Mouse (Mus musculus): ENCODE results near the gene Pxdc1.

Gene Pxdc1

DNA sequence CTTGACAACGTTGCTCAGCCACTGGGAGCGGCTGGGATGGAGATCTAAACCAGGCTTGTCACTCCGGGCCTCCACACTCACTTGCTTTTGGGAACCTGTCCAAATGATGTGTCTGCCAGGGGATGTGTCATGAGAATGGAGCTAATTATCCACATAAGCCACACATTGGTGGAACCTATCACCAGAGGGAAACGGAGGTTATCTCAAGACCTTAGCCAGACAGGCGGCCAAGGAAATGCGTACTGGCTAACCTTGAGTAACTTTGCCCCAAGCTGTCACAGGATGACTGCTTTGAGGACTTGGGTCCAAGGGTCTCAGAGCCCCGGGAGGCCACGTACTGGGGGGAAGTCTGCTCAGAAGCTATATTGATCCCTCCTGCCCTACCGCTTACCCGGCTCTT lies 2.3 kb downstream of the Pxdc1 start:
- peak; percentile 20 for DNase-seq

DNA sequence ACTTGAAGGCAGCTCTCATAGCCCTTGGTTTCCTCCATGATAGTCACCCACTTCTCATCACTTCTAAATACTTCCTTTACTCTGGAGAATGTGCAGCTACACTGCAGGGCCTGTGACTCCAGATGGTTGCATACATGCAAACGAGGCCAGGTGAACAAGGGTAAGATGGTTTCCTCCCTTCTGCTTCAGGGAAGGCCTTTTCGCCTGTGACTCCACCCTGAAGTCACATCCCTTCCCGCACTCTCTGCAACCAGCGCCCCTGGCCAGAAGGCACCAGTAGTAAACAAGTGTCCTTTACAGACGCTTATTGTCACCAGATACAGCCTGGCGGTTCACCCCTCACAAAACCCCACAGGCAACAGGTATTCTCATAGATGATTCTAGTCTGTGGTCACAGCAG lies 2.9 kb downstream of the Pxdc1 start:
- no peak for DNase-seq

DNA sequence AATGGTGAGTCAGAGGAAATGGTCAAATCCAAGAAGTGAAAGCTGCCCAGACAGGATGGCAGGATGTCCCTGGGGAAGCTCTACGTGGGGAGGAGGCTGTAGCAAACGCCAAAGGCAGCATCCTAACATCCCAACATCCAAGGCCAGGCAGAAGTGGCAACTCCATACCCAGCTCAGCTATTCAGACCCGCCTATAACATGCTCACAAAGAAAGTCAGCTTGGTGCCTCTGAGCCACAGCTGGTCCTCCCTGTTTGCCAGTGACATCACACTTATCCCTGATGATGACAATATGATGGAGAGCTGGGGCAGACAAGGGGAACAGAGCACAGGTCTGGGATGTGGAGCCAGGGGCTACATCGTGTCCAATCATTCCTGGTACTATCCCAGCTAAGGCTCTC lies 5.5 kb downstream of the Pxdc1 start:
- peak; percentile 11 for DNase-seq

DNA sequence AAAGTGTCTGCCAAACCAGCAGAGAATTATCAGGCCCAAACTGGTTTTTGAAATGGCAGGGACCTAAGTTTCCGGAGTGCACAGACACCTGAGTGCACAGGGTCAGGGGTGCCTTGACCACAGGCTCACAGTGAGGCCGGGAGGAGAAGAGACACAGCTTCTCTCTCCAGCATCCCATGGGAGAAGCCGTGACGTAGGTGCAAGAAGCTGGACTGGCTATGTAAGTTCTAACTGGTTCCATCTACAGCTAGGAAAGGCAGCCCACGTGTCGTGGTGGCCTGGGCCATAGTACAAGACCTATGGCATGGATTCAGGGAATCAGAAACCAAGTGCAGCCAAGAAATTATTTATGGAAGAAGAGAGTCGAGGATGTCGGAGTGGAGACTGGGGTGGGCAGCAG lies 6.1 kb downstream of the Pxdc1 start:
- DNase-seq: no peak

- no peak for DNase-seq
Measured at GRCm38 (mm10) chr13:34646240-34646750, 7.0 kb downstream of the Pxdc1 start.

DNA sequence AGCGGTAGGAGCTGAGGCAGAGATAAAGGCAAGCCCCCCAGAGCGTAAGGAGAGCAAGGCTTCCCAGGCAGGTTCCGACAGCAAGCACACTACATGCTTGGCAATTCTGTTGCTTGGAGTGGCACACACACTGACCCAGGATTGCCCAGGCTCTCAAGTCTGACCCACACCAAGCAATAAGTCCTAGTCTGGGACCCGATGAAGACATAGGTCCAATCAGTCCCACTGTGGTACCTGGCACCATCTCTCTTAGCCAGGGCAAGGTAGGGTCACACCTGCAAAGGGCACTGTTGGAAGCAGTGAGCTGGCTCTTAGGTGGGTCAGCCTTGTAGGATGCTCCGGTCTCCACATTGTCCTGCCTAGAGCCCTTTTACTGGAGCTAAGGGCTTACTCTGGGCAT lies 7.8 kb downstream of the Pxdc1 start:
- DNase-seq: no peak

DNA sequence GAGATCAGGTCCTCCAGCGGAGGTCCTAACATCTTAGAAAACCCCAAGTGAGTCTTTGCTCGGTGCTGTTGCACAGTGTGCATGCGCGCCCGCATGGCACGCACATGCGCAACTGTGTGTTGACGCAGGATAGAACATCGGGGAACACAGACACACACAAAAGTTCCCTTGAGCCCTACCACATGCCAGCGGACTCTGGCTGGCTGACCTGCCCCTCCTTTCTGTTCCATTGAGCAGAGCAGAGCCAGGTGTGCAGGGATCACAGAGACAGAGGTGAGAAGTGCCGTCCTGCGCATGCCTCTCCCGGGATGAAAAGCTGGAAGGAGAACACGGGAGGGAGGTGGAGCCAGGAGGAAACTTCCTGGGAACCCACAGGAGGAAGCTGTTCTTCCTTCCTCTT lies 8.9 kb downstream of the Pxdc1 start:
- no peak for DNase-seq

GRCm38 (mm10) chr13:34643926-34644325 lies 9.4 kb downstream of the Pxdc1 start:
- DNase-seq: no peak

DNA sequence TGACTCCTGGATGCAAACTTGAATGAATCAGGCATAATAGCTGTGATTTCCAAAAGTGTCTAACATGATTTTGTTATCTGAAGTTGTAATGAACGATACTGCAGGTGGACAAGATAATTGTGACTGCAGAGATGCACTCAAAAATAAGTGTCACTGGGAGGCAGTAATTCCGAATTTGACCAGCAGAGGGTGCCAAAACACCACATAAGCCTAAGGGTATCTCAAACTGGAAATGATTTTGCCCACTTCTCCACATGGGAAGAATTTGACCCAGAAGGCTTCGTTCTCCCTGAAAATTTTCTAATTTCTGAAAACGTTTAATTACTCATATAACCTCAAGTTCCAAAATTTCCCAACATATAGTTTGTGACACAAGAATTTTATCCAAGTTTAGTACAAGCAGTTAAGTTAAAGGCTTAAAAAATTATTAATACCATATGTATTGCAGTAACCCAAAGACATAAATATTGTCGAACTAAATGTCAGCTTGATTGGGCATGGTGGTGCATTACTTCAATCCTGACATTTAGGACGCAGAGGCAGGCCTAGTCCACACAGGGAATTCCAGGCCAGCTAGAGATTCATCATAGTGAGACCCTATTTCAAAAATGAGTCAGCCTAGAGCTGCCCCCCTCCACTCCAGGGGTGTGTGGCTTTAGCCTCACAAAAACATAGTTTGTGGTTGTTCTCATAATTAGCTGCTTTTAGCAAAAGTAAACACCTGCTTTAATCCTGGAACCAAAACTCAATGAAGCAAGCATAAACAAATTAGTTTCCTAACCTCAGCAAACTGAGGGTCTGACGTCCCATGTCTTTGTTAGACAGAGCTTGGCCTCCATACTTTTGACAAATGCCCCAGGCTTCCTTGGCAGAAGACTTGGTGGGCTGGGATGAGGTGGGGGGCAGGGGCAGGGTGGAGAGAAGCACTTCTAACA lies 10.1 kb downstream of the Pxdc1 start:
- peak; percentile 14 for DNase-seq

GRCm38 (mm10) chr13:34641066-34641465 lies 12.2 kb downstream of the Pxdc1 start:
- no peak for DNase-seq

- peak; percentile 63 for DNase-seq
Measured at GRCm38 (mm10) chr13:34635978-34636377, 17.3 kb downstream of the Pxdc1 start.

- DNase-seq: no peak
Measured at GRCm38 (mm10) chr13:34630319-34630718, 23.0 kb downstream of the Pxdc1 start.

GRCm38 (mm10) chr13:34629741-34630140 lies 23.5 kb downstream of the Pxdc1 start:
- DNase-seq: no peak

DNA sequence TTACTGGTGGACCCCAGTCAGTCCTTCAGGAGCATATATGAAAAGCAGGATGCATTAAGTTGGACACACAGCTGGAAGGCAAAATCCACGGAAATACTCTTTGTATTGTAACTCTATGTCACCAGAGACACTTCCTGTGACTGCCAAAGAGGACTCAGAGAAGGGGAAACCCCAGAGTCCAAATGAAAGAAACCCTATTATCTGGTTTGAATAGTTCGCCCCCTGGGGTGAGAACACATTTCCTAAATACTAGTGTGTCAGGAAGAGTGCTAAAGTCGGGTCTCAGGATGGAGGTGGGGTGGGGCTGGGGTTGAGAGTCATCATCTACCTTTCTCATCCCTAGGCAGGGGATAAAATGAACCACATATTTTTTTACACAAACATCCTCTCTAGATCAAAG lies 25.8 kb downstream of the Pxdc1 start:
- DNase-seq: no peak

- no peak for DNase-seq
Measured at GRCm38 (mm10) chr13:34624414-34624813, 28.9 kb downstream of the Pxdc1 start.

GRCm38 (mm10) chr13:34612402-34612801 lies 40.9 kb downstream of the Pxdc1 start:
- no peak for DNase-seq

GRCm38 (mm10) chr13:34609711-34610110 lies 43.6 kb downstream of the Pxdc1 start:
- DNase-seq: no peak

DNA sequence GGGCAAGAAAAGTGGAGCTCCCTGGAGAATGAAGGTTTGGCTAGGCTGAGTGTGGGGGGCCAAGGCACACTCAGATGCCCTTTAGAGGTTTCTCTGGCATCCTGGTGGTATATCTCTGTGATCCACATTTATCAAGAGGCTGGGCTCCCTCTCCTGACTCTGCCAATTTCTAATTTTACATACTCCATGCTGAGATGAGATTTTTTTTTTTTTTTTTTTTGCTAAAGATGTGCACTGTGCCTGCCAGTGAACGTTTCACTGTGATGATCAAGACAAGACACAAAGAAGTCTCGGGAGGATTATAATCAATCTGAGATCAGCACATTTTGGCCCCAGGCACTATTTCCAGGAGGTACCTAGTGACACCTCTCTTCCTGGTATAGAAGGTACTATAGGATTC lies 46.2 kb downstream of the Pxdc1 start:
- DNase-seq: no peak

GRCm38 (mm10) chr13:34605884-34606283 lies 47.4 kb downstream of the Pxdc1 start:
- DNase-seq: no peak

GRCm38 (mm10) chr13:34605206-34605605 lies 48.1 kb downstream of the Pxdc1 start:
- DNase-seq: no peak

- DNase-seq: no peak
Measured at GRCm38 (mm10) chr13:34604406-34604805, 48.9 kb downstream of the Pxdc1 start.

GRCm38 (mm10) chr13:34602757-34603156 lies 50.5 kb downstream of the Pxdc1 start:
- no peak for DNase-seq

- DNase-seq: no peak
Measured at GRCm38 (mm10) chr13:34596797-34597196, 56.5 kb downstream of the Pxdc1 start.
